Mouse (Mus musculus): ENCODE measurements around the gene Maats1. TPM values are rescaled to one million over a fixed set of nuclear protein-coding genes. Genes with fewer than 3 reads are reported as not detected.

The Maats1 gene
- total RNA-seq, 2 experiments from 2014 or later = 0.89 to 1.0 TPM

DNA sequence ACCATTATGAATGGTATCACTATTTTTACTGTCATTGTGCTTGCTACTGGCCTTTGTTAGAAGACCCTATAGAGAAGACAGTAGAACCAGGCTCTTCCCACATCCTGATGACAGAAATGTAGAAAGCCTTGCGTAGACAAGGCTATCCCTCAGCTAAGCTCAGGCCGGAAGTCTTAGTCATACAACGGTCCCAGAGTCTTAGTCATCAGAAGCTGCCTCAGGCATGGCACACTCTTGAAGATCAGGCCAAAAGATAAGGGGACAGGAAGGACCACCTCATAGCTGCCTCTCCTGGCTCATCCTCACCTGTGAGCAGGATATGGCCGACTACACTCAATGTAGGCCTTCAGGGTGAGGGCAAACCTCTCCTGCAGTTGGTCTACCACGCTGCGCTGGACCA lies 91.5 kb downstream of the Maats1 start:
- DNase-seq = no peak
- intact Hi-C loops (cut with DNase I) = no loop called here

- intact Hi-C loops (cut with DNase I) = no loop called here
- no peak for DNase-seq
Measured at GRCm38 (mm10) chr16:38248331-38248961, 93.5 kb downstream of the Maats1 start.

Other genes with a start within 250 kb of the Maats1 start
- not detected for gene Nr1i2, start 47.3 kb downstream of the Maats1 start, total RNA-seq (2021)
- 10 to 100 TPM; 35.0 to 42.2 TPM for gene Cox17, start 4.8 kb upstream of the Maats1 start, total RNA-seq (2021)
- not detected for gene Gm21987, start 4.9 kb upstream of the Maats1 start, total RNA-seq (2021)
- gene Popdc2, start 20.1 kb upstream of the Maats1 start, total RNA-seq (2021) = under 1 TPM; 0.34 to 0.50 TPM
- gene Pla1a, start 91.0 kb upstream of the Maats1 start, total RNA-seq (2021) = under 1 TPM; 0.36 to 0.38 TPM
- 10 to 100 TPM; 61.2 to 62.2 TPM for gene Adprh, start 110.6 kb upstream of the Maats1 start, total RNA-seq (2021)
- gene Cd80, start 113.4 kb upstream of the Maats1 start, total RNA-seq (2021) = under 1 TPM; 0.36 to 0.50 TPM
- 10 to 100 TPM; 28.8 to 29.5 TPM for gene Timmdc1, start 180.5 kb upstream of the Maats1 start, total RNA-seq (2021)
- gene Poglut1, start 208.1 kb upstream of the Maats1 start, total RNA-seq (2021) = 10 to 100 TPM; 33.3 to 35.5 TPM
- 10 to 100 TPM; 26.2 to 27.2 TPM for gene Tmem39a, start 216.6 kb upstream of the Maats1 start, total RNA-seq (2021)